Mouse (Mus musculus): ENCODE data around the gene Hist3h2a.

DNA sequence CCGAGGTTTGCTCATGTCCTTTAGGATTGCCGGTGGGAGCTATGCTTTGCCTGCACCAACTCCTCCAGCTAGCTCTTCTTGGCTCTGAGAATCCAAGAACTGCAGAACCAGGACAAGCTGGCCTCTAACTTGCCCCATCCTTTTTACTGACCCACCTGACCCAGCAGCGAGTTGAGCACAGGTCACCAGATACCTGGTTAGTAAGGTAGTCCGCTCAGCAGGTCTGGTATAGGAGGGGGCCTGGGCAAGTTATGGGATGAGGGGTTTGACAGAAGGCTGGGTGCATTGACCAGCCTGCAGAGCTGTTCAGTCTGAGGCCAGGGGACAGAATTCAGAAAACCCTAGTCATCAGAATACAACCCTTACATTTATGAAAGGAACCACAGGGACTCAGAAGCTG lies 25.4 kb upstream of the Hist3h2a start:
- TF ChIP-seq POLR2A (IDR thresholded peaks at IDR 0.05; ENCODE audit: low read depth, low read length) = no peak
- no peak for TF ChIP-seq CTCF (IDR thresholded peaks at IDR 0.05; ENCODE audit: extremely low read depth, insufficient read depth, insufficient read length, insufficient replicate concordance)
